Mouse (Mus musculus): Measurements from ENCODE around the gene Kdelr2.

The Kdelr2 gene

GRCm38 (mm10) chr5:143401556-143401955 is 2.1 kb upstream of the Kdelr2 start:
- no peak for DNase-seq (ENCODE audit: low spot score in 2 of 2)

- DNase-seq (ENCODE audit: low spot score in 2 of 2) = no peak
These were observed 701 bp downstream of the Kdelr2 start for GRCm38 (mm10) chr5:143404148-143404930.

GRCm38 (mm10) chr5:143405200-143405599 is 1.6 kb downstream of the Kdelr2 start:
- DNase-seq (ENCODE audit: low spot score in 2 of 2) = no peak

- DNase-seq (ENCODE audit: low spot score in 2 of 2) = no peak
These were observed 2.9 kb downstream of the Kdelr2 start for GRCm38 (mm10) chr5:143406548-143406947.

GRCm38 (mm10) chr5:143409239-143409638 is 5.6 kb downstream of the Kdelr2 start:
- no peak for DNase-seq (ENCODE audit: low spot score in 2 of 2)

- DNase-seq (ENCODE audit: low spot score in 2 of 2) = peak; percentile 20 to 37
These were observed 7.3 kb downstream of the Kdelr2 start for GRCm38 (mm10) chr5:143410841-143411395.

GRCm38 (mm10) chr5:143421484-143421883 is 17.8 kb downstream of the Kdelr2 start:
- DNase-seq (ENCODE audit: low spot score in 2 of 2) = no peak

- no peak for DNase-seq (ENCODE audit: low spot score in 2 of 2)
These were observed 19.4 kb downstream of the Kdelr2 start for GRCm38 (mm10) chr5:143422990-143423389.

GRCm38 (mm10) chr5:143423899-143424519 is 20.4 kb downstream of the Kdelr2 start:
- DNase-seq (ENCODE audit: low spot score in 2 of 2) = no peak

GRCm38 (mm10) chr5:143434421-143434820 is 30.8 kb downstream of the Kdelr2 start:
- no peak for DNase-seq (ENCODE audit: low spot score in 2 of 2)

GRCm38 (mm10) chr5:143441298-143441697 is 37.7 kb downstream of the Kdelr2 start:
- DNase-seq (ENCODE audit: low spot score in 2 of 2) = no peak

GRCm38 (mm10) chr5:143441753-143442152 is 38.1 kb downstream of the Kdelr2 start:
- DNase-seq (ENCODE audit: low spot score in 2 of 2) = no peak

- no peak for DNase-seq (ENCODE audit: low spot score in 2 of 2)
These were observed 60.0 kb downstream of the Kdelr2 start for GRCm38 (mm10) chr5:143463671-143464070.

GRCm38 (mm10) chr5:143464100-143464756 is 60.6 kb downstream of the Kdelr2 start, which contains the start of gene Daglb:
Daglb (plus strand) TSS chr5:143464584.
- DNase-seq (ENCODE audit: low spot score in 2 of 2) = peak; percentile 87 to 88

GRCm38 (mm10) chr5:143464757-143465118 is 61.1 kb downstream of the Kdelr2 start:
- no peak for DNase-seq (ENCODE audit: low spot score in 2 of 2)

GRCm38 (mm10) chr5:143465156-143466085 is 61.8 kb downstream of the Kdelr2 start:
- DNase-seq (ENCODE audit: low spot score in 2 of 2) = no peak

- DNase-seq (ENCODE audit: low spot score in 2 of 2) = no peak
These were observed 63.4 kb downstream of the Kdelr2 start for GRCm38 (mm10) chr5:143466891-143467669.

- no peak for DNase-seq (ENCODE audit: low spot score in 2 of 2)
These were observed 64.3 kb downstream of the Kdelr2 start for GRCm38 (mm10) chr5:143467931-143468330.

GRCm38 (mm10) chr5:143469628-143470027 is 66.0 kb downstream of the Kdelr2 start:
- DNase-seq (ENCODE audit: low spot score in 2 of 2) = no peak

- DNase-seq (ENCODE audit: low spot score in 2 of 2) = peak in 1 of 2 experiments; percentile 50
These were observed 67.0 kb downstream of the Kdelr2 start for GRCm38 (mm10) chr5:143470421-143471164.
